Mouse (Mus musculus): ENCODE measurements around the gene Ankrd23.

DNA sequence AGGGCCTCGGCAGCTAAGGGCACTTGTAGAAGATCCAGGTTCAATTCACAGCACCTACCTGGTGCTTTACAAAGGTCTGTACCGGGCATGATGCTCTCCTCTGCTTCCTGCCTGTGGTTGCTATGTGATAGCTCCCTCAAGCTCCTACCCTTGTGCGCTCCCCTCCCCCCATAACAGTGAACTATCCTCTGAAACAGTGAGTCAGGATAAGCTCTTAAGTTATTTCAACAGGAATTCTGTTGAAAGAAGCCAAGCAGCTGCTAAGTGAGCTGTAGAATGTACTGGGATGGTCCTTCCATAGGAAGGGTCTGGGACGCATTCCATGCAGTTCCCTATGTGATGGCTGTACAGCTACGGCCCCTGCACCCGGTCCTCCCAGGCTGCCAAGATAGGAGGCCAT, 3.1 kb downstream of the Ankrd23 start:
- TF ChIP-seq GATA1 (IDR thresholded peaks at IDR 0.05; ENCODE audit: borderline replicate concordance, low read length), result no peak
- TF ChIP-seq FLI1 (IDR thresholded peaks at IDR 0.05; ENCODE audit: low read length), result no peak
